Mouse (Mus musculus): Measurements from ENCODE around the gene Fbxl7.

DNA sequence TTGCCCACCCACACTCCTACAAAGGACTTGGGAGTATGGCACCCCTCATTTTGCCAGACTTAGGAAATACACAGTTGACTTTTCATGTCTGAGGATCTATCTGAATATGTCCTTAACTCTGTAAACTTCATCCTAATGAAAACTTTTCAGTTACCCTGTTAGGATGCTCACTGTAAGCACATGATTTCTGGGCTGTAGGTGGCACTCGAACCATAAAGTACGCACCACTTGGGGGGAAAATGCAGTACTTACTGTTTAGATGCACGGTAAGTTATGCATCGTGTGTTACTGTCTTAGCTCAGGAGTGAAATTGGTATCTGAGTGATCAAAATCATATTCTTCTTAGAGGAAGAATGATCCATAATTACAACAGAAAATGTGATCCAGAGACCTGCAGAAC is 252.8 kb downstream of the Fbxl7 start:
- TF ChIP-seq POLR2A (IDR thresholded peaks at IDR 0.05; ENCODE audit: low read depth, low read length) (no peak), CTCF (conservative IDR thresholded peaks at IDR 0.05; ENCODE audit: insufficient read depth, insufficient read length, low read depth, low read length) (no peak)

Data from kidney, adult 2 months (tissue).